Mouse (Mus musculus): ENCODE data around the gene Ccdc184.

Ccdc184 gene

DNA sequence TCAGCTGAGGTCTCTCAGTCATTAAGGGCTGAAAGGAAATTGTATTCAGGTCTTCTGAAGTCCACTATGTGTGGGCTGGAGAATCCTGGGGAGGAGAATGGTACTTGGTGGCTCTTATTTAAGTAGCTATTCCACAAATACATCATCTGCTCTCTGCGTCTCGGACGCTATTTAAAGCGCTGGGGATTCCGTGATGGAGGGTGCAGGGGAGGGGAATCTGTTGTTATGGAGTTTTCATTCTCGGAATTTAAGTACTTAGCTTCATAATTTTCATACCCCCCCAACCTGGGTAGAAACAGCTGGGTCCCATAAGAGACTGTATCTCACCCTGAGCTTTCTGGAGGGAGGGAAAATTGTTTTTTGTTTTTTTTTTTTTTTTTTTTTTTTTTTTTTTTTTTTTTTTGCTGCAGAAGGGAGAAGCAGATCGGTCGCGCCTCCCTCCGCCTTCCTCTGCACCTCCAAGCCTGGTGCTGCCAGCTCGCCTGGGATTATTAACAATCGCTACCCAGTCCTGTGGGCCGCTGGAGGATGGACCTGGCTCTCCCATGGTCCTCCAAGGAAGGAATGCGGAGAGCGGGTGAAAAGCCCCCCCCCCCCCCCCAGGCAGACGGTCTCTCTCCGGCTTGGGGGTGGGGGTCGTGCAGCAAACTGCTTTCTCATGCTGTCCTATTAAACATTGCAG, at the start of gene Ccdc184:
Ccdc184 (plus strand) TSS at position 196 of the 682 bp plus-strand sequence.
- no peak for DNase-seq

DNA sequence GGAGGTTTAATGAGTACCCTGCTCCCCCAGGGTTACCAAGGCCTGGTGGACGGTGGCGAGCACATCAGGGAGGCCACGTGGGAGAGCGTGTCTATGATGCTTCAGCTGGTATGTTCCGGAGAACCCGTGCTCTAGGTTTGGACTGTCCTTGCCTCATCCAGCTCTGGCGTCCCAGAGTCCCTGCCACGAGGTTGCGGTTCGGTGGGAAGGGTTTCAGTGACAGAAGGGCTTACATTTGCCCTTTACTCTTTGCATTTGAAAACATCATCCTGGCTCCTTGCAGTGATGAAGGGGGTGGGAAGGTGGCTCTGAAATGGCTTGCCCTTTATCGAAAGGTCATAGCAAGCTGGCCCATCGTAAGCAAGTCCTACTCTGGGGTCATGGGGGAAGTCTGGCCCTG, 47.6 kb upstream of the Ccdc184 start:
- no peak for DNase-seq

DNA sequence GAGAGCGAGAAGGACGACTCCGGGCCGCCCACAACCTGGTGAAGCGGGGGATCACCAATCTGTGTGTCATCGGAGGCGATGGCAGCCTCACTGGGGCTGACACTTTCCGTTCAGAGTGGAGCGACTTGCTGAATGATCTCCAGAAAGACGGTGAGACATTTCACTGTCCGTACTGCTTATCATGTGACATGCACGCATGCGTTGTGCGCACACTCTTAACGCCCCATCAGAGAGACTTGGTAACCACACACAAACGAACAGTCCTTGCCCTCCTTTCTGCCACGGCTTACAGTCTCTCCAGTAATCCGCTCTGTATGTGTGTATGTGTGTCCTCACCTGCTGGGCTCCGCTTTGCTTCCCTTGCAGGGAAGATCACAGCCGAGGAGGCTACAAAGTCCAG, 46.1 kb upstream of the Ccdc184 start:
- no peak for DNase-seq

GRCm38 (mm10) chr15:98131001-98131400, 36.0 kb upstream of the Ccdc184 start:
- no peak for DNase-seq

DNA sequence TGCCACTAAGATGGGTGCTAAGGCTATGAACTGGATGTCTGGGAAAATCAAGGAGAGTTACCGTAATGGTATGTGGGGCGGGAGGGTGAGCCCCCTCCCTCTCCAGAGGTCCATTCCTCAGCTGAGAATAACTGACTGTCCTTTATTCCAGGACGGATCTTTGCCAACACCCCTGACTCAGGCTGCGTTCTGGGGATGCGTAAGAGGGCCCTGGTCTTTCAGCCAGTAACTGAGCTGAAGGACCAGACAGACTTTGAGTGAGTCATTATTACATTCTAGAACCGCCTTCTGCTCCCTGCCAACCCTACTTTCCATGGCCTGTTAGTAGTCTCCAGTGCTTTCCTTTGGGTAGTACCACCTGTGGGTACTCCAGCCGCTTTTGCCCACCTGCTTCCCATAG, 35.5 kb upstream of the Ccdc184 start:
- DNase-seq: no peak

- DNase-seq: no peak
Measured at GRCm38 (mm10) chr15:98131942-98132655, 34.9 kb upstream of the Ccdc184 start.

DNA sequence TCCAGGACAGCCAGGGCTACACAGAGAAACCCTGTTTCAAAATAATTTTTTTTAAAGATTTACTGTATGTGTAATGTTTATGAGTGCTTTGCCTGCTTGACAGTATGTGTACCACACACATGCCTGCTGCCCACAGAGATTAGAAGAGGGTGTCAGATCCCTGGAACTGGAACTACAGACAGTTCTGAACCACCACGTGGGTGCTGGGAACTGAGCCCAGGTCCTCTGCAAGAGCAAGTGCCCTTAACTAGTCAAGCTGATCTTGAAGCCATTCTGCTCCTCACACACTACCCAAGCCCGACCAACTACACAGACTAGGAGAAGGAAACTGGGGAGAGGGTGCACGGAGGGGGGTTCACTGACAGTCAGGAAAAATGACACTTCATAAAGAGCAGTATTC, 33.5 kb upstream of the Ccdc184 start:
- no peak for DNase-seq

DNA sequence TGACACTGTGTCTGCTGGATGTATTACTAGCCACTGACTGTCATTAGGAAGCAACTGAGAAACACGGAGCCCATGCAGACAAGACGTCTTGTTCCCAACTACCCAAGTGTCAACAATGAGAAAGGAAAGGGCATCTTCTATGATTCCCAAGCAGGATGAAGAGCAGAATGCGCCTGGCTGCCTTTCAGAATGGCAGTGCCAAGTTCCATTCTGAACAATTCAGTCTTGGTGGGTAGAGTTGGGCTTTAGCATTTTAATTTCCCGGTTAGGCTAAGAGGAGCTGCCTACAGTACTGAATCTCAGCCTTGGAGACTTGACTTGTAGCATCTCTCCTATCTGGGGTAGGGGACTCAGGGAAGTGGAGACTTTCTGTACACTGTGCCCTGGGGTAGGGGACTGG, 32.9 kb upstream of the Ccdc184 start:
- no peak for DNase-seq

DNA sequence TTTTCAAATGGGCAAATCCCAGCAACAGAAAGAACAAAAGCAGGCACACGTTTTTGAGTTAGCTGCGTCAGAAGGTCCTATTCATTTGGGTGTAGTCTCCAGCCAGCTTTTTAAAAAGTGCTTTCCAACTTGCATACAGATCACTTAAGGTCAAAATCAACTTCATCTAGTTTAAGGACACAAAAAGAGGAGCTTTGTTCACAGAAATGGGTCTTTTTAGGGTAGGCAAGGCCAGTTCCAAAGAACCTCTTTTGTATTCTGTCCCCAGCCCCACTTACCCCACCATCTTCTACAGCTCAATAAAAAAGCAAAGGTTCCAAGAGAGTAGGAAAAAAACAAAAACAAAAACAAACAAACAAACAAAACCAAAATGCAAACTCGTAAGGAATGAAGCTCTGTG, 32.3 kb upstream of the Ccdc184 start:
- DNase-seq: no peak

DNA sequence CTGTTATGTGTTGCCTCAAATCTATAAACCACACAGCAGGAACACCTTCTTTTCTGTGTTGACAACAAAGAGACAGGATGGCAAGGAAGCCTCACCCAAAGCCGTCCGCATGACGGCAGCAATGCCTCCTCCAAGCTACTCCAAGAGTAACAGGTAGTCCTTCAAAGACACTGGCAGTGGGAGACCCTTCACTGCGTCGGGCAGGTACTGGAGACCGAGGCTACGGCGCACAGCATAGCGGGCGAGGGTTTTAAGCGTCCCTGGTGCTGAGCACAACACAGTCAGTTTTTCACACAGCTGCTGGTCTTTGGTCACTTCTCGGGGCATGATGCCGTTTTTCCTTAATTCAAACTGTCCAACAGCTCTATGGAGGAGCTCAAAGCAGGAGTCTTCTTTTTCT, 31.3 kb upstream of the Ccdc184 start:
- no peak for DNase-seq

GRCm38 (mm10) chr15:98136871-98137270, 30.1 kb upstream of the Ccdc184 start:
- no peak for DNase-seq

DNA sequence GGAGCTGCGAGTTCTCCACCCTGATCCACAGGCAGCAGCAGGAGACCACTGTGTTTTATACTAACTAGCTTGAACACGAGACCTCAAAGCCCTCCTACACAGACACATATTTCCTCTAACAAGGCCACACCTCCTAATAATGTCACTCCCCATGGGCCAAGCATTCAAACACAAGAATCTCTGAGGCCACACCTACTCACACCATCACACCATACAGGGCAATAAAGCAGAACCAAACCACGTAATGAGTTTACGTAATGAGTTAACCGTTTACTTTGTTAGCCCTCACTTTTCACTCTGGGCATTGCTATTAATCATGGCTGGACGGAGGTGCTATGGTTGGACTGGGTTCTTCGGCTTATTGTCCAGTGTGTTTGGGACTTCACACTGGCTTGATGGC, 27.2 kb upstream of the Ccdc184 start:
- DNase-seq: no peak

DNA sequence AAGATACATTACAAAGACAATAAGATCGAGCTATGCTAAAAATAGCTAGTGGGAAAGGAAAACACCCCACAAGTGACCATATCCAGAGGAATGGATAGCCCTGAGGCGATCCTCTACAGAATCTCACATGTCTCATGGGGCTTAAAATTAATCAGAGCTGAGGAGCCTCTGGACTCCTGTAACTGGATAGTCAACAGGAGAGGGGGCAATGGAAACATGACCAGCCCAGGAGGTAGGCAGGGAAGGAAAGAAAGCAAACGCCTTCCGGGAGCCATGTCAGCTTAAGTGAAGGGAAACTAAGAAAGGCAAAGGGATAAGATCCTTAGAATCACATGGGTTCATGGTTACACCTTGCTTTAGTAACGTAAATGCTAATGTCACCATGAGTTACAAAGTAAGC, 26.1 kb upstream of the Ccdc184 start:
- DNase-seq: no peak

GRCm38 (mm10) chr15:98142515-98142914, 24.4 kb upstream of the Ccdc184 start:
- no peak for DNase-seq

DNA sequence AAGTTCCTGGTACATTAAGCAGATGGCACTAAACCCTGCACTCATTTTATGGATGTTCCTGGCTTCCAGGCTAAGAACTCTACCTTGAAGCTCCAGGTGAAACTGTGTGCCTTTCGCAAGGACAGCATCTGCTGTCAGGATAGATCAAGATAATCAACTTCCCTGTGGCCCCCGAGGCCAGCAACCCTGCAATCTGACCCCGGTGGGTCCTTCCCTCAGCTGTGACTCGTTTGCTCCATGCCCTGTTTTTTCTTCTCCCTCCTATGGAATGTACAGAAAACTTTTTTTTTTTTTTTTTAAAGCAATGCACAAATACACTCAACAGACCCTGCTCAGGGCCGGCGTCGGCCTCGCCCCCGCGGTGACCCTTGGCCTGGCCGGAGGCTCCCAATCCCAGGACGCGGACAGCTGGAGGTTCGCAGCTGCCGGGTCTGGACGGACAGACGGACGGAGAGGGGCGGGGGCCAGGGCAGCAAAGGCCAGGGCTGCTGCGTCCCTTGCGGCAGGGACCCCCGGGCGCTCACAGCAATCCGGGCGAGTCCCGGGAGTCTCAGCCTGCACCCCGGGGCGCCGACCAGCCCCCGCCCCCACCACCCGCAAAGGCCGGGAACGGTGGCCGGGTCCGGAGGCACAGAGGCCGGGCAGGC, 22.0 kb upstream of the Ccdc184 start:
- DNase-seq: no peak

GRCm38 (mm10) chr15:98145559-98146181, 21.3 kb upstream of the Ccdc184 start:
- DNase-seq: peak; percentile 84 to 88

DNA sequence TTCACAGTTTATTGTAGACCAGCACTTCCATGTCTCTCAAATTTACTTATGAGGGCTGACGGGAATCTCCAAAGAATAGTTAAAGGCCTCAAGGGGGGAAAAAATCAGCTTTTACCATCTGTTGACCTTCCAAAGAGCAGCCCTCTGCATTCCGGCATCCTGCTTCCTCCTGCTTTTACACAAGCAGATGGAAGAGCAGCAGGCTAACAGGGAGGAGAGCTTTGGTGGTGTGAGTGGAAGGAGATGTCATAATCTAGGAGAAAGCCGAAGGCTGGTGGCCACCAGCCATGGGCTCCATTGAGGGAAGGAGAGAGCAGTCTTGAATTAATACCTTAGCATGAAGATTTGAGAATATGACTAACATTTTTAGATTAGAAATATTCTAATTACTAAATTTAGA, 18.6 kb upstream of the Ccdc184 start:
- no peak for DNase-seq

- no peak for DNase-seq
Measured at GRCm38 (mm10) chr15:98149166-98149602, 17.8 kb upstream of the Ccdc184 start.

DNA sequence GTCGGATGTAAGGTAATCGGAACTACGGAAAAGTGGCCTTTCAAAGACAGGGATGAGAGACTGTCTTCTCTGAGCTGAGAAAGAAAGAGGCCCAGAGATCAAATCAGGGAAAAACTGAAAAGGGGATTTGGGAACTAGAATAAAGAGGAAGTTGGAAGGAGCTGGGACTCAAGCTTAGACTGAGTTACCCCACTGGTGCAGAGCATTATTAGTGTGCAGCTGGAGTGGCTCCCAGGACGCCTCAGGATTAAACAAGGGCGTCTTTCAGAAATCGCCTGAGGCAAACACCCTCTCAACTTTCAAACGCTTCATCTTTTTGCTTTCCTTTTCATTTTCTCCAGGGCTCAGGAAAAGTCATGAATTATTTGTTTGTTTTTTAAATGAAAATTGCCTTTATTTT, 14.0 kb upstream of the Ccdc184 start:
- no peak for DNase-seq

DNA sequence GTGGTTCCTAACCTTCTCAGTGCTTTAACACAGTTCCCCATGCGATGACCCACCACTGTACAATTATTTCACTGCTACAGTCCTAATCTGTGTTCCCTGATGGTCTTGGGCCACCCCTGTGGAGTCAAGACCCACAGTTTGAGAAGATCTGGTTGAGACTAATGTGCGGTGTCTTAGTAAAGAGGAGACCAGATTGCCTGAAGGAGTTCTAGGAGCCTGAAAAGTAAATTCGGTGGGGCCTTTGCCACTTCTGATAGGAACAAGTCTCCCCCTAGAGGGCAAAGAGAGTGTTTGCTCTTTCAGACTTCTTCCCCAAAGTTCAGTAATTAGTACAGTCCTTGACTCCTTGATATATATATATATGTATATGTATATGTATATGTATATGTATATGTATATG, 13.3 kb upstream of the Ccdc184 start:
- DNase-seq: no peak

GRCm38 (mm10) chr15:98154146-98154545, 12.8 kb upstream of the Ccdc184 start:
- no peak for DNase-seq

GRCm38 (mm10) chr15:98154631-98155030, 12.3 kb upstream of the Ccdc184 start:
- no peak for DNase-seq

GRCm38 (mm10) chr15:98155272-98155671, 11.7 kb upstream of the Ccdc184 start:
- no peak for DNase-seq

DNA sequence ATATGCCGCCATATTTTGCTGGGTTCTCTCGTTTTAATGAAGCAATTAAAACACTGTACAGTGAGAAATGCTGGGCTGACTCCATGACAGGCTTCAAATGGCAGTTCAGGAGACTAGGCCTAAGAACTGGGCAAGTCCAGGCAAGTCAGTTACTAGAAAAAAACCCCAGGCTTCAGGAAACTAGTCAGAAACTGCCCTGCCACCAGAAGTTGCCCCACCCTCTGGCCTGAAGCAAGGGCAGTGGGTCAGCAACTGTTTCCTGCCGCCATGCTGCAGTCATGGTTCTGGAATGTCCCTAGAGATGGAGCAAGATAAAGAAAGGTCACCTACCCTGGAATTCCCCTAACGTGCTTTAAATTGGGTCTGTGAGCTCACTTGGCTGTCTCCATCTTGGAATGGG, 11.0 kb upstream of the Ccdc184 start:
- no peak for DNase-seq
